Mouse (Mus musculus): ENCODE data around the gene Nme3. TPM values are rescaled to one million over a fixed set of nuclear protein-coding genes. Genes with fewer than 3 reads are reported as not detected.

The Nme3 gene
- total and polyA plus RNA-seq, 2 experiments, result 46.6 to 69.7 TPM

DNA sequence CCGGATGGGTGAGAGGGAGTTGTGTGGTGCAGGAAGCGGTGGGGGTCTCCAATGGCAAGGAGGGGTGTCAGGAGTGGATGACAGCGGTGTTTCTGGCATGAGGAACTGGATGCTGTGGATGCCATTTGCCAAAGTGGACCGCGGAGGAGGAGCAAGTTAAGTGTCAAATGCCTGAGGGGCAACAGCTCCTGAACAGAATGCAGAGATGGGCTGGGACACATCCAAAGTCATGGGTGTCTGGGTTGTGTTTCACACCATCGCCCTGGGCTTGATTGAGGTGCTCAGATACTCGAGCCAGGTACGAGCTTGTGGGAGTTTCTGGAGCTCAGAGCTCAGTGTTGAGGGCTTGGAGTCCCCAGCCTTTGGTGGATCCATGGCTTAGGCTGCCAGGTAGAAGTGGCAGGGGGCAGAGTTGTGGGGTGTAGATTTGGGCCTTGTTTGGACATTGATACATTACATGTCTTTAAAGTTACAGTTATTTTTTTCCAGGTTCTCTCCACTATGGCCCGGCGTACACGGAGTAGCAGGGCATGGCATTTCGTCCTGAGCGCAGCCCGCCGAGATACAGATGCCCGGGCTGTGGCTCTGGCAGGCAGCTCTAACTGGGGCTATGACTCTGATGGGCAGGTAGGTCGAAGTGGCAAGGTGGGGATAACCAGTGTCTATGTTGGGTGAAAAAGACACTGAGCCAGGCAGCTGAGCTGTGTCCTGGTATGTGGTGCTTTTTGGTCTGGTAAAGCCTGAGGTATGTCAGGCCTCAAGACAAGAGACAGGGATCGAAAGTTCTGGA, 8.8 kb upstream of the Nme3 start:
- H3K4me3 ChIP-seq (ENCODE audit: insufficient read depth, low read depth, low read length), result peak overlapping the region; percentile 55
- H3K4me1 ChIP-seq (ENCODE audit: control insufficient read depth, insufficient read depth, low read length), result peaks cover 22% of the 10 kb centered on the region
- H3K9ac ChIP-seq (ENCODE audit: low read depth, low read length), result peak overlapping the region; percentile 63
- no peaks in the 10 kb centered on the region for H3K27me3 ChIP-seq (ENCODE audit: control insufficient read depth, insufficient read depth, low read length)
- H3K27ac ChIP-seq (replicated peaks; ENCODE audit: insufficient read depth, low read depth, low read length), result peak overlapping the region; percentile 36
- DNase-seq (ENCODE audit: extremely low read depth, low read depth, low spot score), result no peak
- H3K79me2 ChIP-seq (ENCODE audit: control insufficient read depth, insufficient read depth, low read length), result peaks cover 15% of the 10 kb centered on the region; the same call in 1 of the 2 replicates
- WGBS, result 45% methylated on average over 18 of the region's 18 CpGs
- TF ChIP-seq POLR2A (IDR thresholded peaks at IDR 0.05; ENCODE audit: extremely low read depth, insufficient read depth, low read length), result 0 out of 2 replicates have a peak, but pooled peaks have one; percentile 3
- TF ChIP-seq CTCF (IDR thresholded peaks at IDR 0.05; ENCODE audit: low read depth, low read length), result no peak
- peaks cover 3% of the 10 kb centered on the region; the same call in 1 of the 2 replicates for H3K36me3 ChIP-seq (ENCODE audit: control insufficient read depth, insufficient read depth, low read length)

DNA sequence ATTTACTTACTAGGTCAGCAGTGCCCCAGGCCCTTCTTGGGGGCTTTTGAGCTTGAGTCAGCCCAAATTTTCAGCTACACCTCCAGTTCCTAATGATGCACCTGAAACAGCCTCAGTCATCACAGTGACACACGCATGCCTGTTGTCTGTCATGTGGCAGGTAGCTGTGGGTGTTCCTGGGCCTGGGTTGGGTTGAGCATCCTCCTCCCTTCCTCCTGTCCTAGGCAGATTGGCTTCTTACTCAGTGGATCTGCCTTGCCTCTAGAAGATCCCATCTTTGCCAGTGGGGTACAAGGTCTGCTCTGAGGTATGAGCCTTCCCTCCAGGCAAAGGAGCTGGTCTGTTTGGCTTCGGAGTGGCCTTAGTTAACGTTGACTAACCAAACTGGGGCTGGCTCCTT, 7.4 kb upstream of the Nme3 start:
- H3K4me1 ChIP-seq (ENCODE audit: control insufficient read depth, insufficient read depth, low read length), result peaks cover 24% of the 10 kb centered on the region
- peaks cover 15% of the 10 kb centered on the region; the same call in 1 of the 2 replicates for H3K79me2 ChIP-seq (ENCODE audit: control insufficient read depth, insufficient read depth, low read length)
- DNase-seq (ENCODE audit: extremely low read depth, low read depth, low spot score), result no peak
- peaks cover 3% of the 10 kb centered on the region; the same call in 1 of the 2 replicates for H3K36me3 ChIP-seq (ENCODE audit: control insufficient read depth, insufficient read depth, low read length)
- no peak overlapping the region for H3K4me3 ChIP-seq (ENCODE audit: insufficient read depth, low read depth, low read length)
- WGBS, result 77% methylated on average over 3 of the region's 3 CpGs
- no peak overlapping the region for H3K9ac ChIP-seq (ENCODE audit: low read depth, low read length)
- TF ChIP-seq CTCF (IDR thresholded peaks at IDR 0.05; ENCODE audit: low read depth, low read length) (no peak), POLR2A (IDR thresholded peaks at IDR 0.05; ENCODE audit: extremely low read depth, insufficient read depth, low read length) (no peak)
- H3K27me3 ChIP-seq (ENCODE audit: control insufficient read depth, insufficient read depth, low read length), result no peaks in the 10 kb centered on the region
- H3K27ac ChIP-seq (replicated peaks; ENCODE audit: insufficient read depth, low read depth, low read length), result no peak overlapping the region

DNA sequence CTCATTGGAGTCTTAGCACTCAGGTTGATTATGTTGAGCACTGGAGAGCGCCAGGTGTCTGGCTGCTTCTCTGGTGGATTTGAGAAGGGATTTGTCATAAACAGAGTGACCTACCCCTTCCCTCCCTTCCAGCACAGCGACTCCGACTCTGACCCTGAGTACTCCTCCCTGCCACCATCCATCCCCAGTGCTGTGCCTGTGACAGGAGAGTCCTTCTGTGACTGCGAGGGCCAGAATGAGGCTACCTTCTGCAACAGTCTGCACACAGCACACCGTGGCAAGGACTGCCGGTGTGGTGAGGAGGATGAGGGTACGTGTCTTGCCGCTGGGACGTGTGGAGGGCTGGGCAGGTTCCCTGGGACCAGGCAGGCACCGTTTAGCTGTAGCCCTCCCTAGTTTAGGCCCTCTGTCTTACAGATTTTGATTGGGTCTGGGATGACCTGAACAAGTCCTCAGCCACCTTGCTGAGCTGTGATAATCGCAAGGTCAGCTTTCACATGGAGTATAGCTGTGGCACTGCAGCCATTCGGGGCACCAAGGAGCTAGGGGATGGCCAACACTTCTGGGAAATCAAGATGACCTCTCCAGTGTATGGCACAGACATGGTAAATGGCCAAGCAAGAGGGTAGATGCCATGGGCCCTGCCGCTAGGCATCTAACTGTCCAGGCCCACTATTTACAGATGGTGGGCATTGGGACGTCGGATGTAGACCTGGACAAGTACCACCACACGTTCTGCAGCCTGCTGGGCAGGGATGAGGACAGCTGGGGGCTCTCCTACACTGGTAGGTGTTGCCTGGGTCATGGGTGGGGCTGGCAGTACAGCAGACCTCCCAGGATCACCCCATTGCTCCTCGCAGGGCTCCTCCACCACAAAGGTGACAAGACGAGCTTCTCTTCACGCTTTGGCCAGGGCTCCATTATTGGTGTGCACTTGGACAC, 5.9 kb upstream of the Nme3 start:
- Histone ChIP-seq H3K9ac (ENCODE audit: low read depth, low read length) (no peak overlapping the region), H3K4me3 (ENCODE audit: insufficient read depth, low read depth, low read length) (no peak overlapping the region), H3K27me3 (ENCODE audit: control insufficient read depth, insufficient read depth, low read length) (no peaks in the 10 kb centered on the region), H3K4me1 (ENCODE audit: control insufficient read depth, insufficient read depth, low read length) (peaks cover 26% of the 10 kb centered on the region), H3K36me3 (ENCODE audit: control insufficient read depth, insufficient read depth, low read length) (peaks cover 3% of the 10 kb centered on the region; the same call in 1 of the 2 replicates), H3K27ac (replicated peaks; ENCODE audit: insufficient read depth, low read depth, low read length) (no peak overlapping the region), H3K79me2 (ENCODE audit: control insufficient read depth, insufficient read depth, low read length) (peaks cover 18% of the 10 kb centered on the region; the same call in 1 of the 2 replicates)
- whole genome bisulfite sequencing, result 88% methylated on average over 19 of the region's 19 CpGs
- DNase-seq (ENCODE audit: extremely low read depth, low read depth, low spot score), result no peak
- TF ChIP-seq CTCF (IDR thresholded peaks at IDR 0.05; ENCODE audit: low read depth, low read length) (no peak), POLR2A (IDR thresholded peaks at IDR 0.05; ENCODE audit: extremely low read depth, insufficient read depth, low read length) (no peak)

DNA sequence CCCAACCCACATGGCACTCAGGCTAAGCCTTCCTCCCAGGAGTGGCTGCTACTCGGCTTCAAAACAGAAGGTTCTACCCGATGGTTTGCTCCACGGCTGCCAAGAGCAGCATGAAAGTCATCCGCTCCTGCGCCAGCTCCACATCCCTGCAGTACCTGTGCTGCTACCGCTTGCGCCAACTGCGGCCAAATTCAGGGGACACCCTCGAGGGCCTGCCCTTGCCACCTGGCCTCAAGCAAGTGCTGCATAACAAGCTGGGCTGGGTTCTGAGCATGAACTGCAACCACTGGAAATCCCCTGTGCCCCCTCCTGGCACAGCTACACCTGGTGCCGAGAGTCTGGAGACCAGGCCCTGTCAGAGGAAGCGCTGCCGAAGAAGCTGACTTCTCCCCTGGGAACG, 5.0 kb upstream of the Nme3 start:
- peaks cover 28% of the 10 kb centered on the region for H3K4me1 ChIP-seq (ENCODE audit: control insufficient read depth, insufficient read depth, low read length)
- H3K79me2 ChIP-seq (ENCODE audit: control insufficient read depth, insufficient read depth, low read length), result peaks cover 14% of the 10 kb centered on the region; the same call in 1 of the 2 replicates
- no peak for DNase-seq (ENCODE audit: extremely low read depth, low read depth, low spot score)
- peaks cover 3% of the 10 kb centered on the region; the same call in 1 of the 2 replicates for H3K36me3 ChIP-seq (ENCODE audit: control insufficient read depth, insufficient read depth, low read length)
- no peak overlapping the region for H3K4me3 ChIP-seq (ENCODE audit: insufficient read depth, low read depth, low read length)
- H3K9ac ChIP-seq (ENCODE audit: low read depth, low read length), result no peak overlapping the region
- no peak overlapping the region for H3K27ac ChIP-seq (replicated peaks; ENCODE audit: insufficient read depth, low read depth, low read length)
- no peaks in the 10 kb centered on the region for H3K27me3 ChIP-seq (ENCODE audit: control insufficient read depth, insufficient read depth, low read length)
- no peak for TF ChIP-seq POLR2A (IDR thresholded peaks at IDR 0.05; ENCODE audit: extremely low read depth, insufficient read depth, low read length)
- TF ChIP-seq CTCF (IDR thresholded peaks at IDR 0.05; ENCODE audit: low read depth, low read length), result no peak
- 80% methylated on average over 13 of the region's 13 CpGs for WGBS

DNA sequence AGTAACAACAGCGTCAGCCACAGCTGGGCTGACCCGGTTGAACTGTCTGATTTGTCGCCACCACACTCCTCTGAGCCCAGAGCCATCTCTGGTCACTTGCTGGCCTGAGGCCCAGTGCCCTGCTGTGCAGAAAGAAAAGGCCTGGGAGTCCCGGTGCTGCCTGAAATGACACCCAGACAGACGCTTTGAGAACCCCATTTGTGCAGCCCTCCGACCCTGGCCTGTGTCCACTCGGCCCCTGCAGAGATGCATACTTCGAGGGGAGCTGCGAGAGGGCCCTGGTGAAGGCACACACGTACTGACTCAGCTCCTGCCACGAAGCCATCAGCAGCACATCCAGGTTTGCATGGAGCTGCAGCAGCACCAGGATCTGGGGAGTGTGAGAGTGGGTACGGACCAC, 3.5 kb upstream of the Nme3 start:
- Histone ChIP-seq H3K27ac (replicated peaks; ENCODE audit: insufficient read depth, low read depth, low read length) (no peak overlapping the region), H3K4me1 (ENCODE audit: control insufficient read depth, insufficient read depth, low read length) (peaks cover 29% of the 10 kb centered on the region), H3K79me2 (ENCODE audit: control insufficient read depth, insufficient read depth, low read length) (peaks cover 18% of the 10 kb centered on the region; the same call in 1 of the 2 replicates), H3K27me3 (ENCODE audit: control insufficient read depth, insufficient read depth, low read length) (no peaks in the 10 kb centered on the region), H3K9ac (ENCODE audit: low read depth, low read length) (no peak overlapping the region), H3K4me3 (ENCODE audit: insufficient read depth, low read depth, low read length) (no peak overlapping the region), H3K36me3 (ENCODE audit: control insufficient read depth, insufficient read depth, low read length) (peaks cover 3% of the 10 kb centered on the region; the same call in 1 of the 2 replicates)
- 82% methylated on average over 12 of the region's 12 CpGs for WGBS
- no peak for DNase-seq (ENCODE audit: extremely low read depth, low read depth, low spot score)
- TF ChIP-seq CTCF (IDR thresholded peaks at IDR 0.05; ENCODE audit: low read depth, low read length), result no peak
- TF ChIP-seq POLR2A (IDR thresholded peaks at IDR 0.05; ENCODE audit: extremely low read depth, insufficient read depth, low read length), result no peak

Measured in liver, adult 2 months (tissue).